Mouse (Mus musculus) embryonic facial prominence, embryonic 15.5 days (tissue): ENCODE results near the gene Hils1. TPM values are rescaled to one million over a fixed set of nuclear protein-coding genes. Genes with fewer than 3 reads are reported as not detected.

Experiments used
- ATAC-seq: fragments of 200-750 bp; cut with Nextera tagmentation; 2 replicates; pipeline ENCODE4 v1.8.0; 2017; ENCODE audit warnings: low read depth, moderate TSS enrichment; ENCODE audit not compliant: insufficient number of reproducible peaks, low FRiP score, low TSS enrichment
- H3K27ac ChIP-seq: fragments of 300-500 bp; sonication (generic); replicated peaks from 2 replicates; pipeline ENCODE4 v1.5.1; 2015; ENCODE audit warnings: mild to moderate bottlenecking, inconsistent platforms
- H3K27me3 ChIP-seq: fragments of 300-500 bp; sonication (generic); 2 replicates; pipeline ENCODE4 v1.6.1; 2015; ENCODE audit warnings: inconsistent platforms
- H3K36me3 ChIP-seq: fragments of 300-500 bp; sonication (generic); 2 replicates; pipeline ENCODE4 v1.6.1; 2015; ENCODE audit warnings: mild to moderate bottlenecking, inconsistent platforms
- H3K4me1 ChIP-seq: fragments of 300-500 bp; sonication (generic); 2 replicates; pipeline ENCODE4 v1.6.1; 2015; ENCODE audit warnings: inconsistent platforms
- H3K4me2 ChIP-seq: fragments of 300-500 bp; sonication (generic); replicated peaks from 2 replicates; pipeline ENCODE4 v1.6.1; 2015; ENCODE audit warnings: mild to moderate bottlenecking, inconsistent platforms
- H3K4me3 ChIP-seq: fragments of 300-500 bp; sonication (generic); replicated peaks from 2 replicates; pipeline ENCODE4 v1.5.1; 2015; ENCODE audit warnings: mild to moderate bottlenecking, inconsistent platforms
- H3K9ac ChIP-seq: fragments of 300-500 bp; sonication (generic); 2 replicates; pipeline ENCODE4 v1.6.1; 2015; ENCODE audit warnings: inconsistent platforms
- H3K9me3 ChIP-seq: fragments of 300-500 bp; sonication (generic); replicated peaks from 2 replicates; pipeline ENCODE4 v1.6.1; 2016; ENCODE audit warnings: inconsistent platforms
- WGBS: fragments of 180-500 bp; shearing (Covaris S2); methylation state at CpG from one replicate; pipeline ENCODE4 v1.1.7; 2015; 5-methylcytosine and 5-hydroxymethylcytosine counted together
- polyA plus RNA-seq: library from polyadenylated mRNA; unstranded; fragments of >200 nt; fragmentation: Nextera tagmentation; extraction: Ambion mirVana; gene quantifications from 2 replicates; pipeline ENCODE4 v1.2.1, GENCODE M21; 2015

The Hils1 gene
- polyA plus RNA-seq, result 0.25 TPM in 1 of 2 replicates, not detected in the other

- H3K27me3 ChIP-seq, result no peaks in the 10 kb centered on the region
- H3K4me2 ChIP-seq, result no peak within 1 kb of the TSS
- no peak within 1 kb of the TSS for H3K4me3 ChIP-seq
- no peak within 1 kb of the TSS for H3K27ac ChIP-seq
- no peaks in the 10 kb centered on the region for H3K9me3 ChIP-seq
- H3K4me1 ChIP-seq, result peaks cover 13% of the 10 kb centered on the region
- H3K9ac ChIP-seq, result no peak within 1 kb of the TSS
- no peaks in the 10 kb centered on the region for H3K36me3 ChIP-seq
- ATAC-seq, result no peak
- 32% methylated on average over 4 of the region's 4 CpGs for WGBS
Observed at GRCm38 (mm10) chr11:94967419-94967818, at the start of gene Hils1. TSS of gene Hils1 (plus strand) at chr11:94967593.

GRCm38 (mm10) chr11:94917717-94918116 is 49.7 kb upstream of the Hils1 start:
- no peaks in the 10 kb centered on the region for H3K36me3 ChIP-seq
- no peaks in the 10 kb centered on the region for H3K27me3 ChIP-seq
- no peak for ATAC-seq
- H3K4me1 ChIP-seq, result peaks cover 37% of the 10 kb centered on the region
- WGBS, result 61% methylated on average over 6 of the region's 6 CpGs
- H3K9ac ChIP-seq, result no peak overlapping the region
- no peak overlapping the region for H3K4me3 ChIP-seq
- H3K9me3 ChIP-seq, result no peaks in the 10 kb centered on the region
- no peak overlapping the region for H3K4me2 ChIP-seq
- peak overlapping the region; percentile 71 for H3K27ac ChIP-seq

GRCm38 (mm10) chr11:94920996-94921401 is 46.4 kb upstream of the Hils1 start:
- 35% methylated on average over 6 of the region's 6 CpGs for WGBS
- H3K4me3 ChIP-seq, result no peak overlapping the region
- H3K9ac ChIP-seq, result no peak overlapping the region
- H3K36me3 ChIP-seq, result no peaks in the 10 kb centered on the region
- H3K9me3 ChIP-seq, result no peaks in the 10 kb centered on the region
- no peak overlapping the region for H3K4me2 ChIP-seq
- H3K27ac ChIP-seq, result 0 out of 2 replicates have a peak overlapping the region, but pooled peaks have one; percentile 55
- no peak for ATAC-seq
- no peaks in the 10 kb centered on the region for H3K27me3 ChIP-seq
- peaks cover 14% of the 10 kb centered on the region for H3K4me1 ChIP-seq

- Histone ChIP-seq H3K4me3 (no peak overlapping the region), H3K9me3 (no peaks in the 10 kb centered on the region), H3K4me1 (peaks cover 41% of the 10 kb centered on the region), H3K36me3 (no peaks in the 10 kb centered on the region), H3K27me3 (no peaks in the 10 kb centered on the region), H3K27ac (no peak overlapping the region), H3K4me2 (no peak overlapping the region), H3K9ac (no peak overlapping the region)
- no peak for ATAC-seq
- 89% methylated on average over 4 of the region's 4 CpGs for WGBS
Observed at GRCm38 (mm10) chr11:94924977-94925376, 42.4 kb upstream of the Hils1 start.

GRCm38 (mm10) chr11:94926431-94926830 is 41.0 kb upstream of the Hils1 start:
- WGBS, result 50% methylated on average over 11 of the region's 11 CpGs

GRCm38 (mm10) chr11:94927771-94928291 is 39.6 kb upstream of the Hils1 start:
- Histone ChIP-seq H3K9ac (no peak overlapping the region), H3K9me3 (no peaks in the 10 kb centered on the region), H3K4me1 (peaks cover 61% of the 10 kb centered on the region), H3K4me3 (no peak overlapping the region), H3K36me3 (no peaks in the 10 kb centered on the region), H3K4me2 (no peak overlapping the region), H3K27ac (peak overlapping the region; percentile 95), H3K27me3 (no peaks in the 10 kb centered on the region)
- no peak for ATAC-seq
- WGBS, result 5% methylated on average over 5 of the region's 5 CpGs

More at GRCm38 (mm10) chr11:94926431-94926830, 41.0 kb upstream of the Hils1 start:
- Histone ChIP-seq H3K27me3 (no peaks in the 10 kb centered on the region), H3K9ac (no peak overlapping the region), H3K4me2 (no peak overlapping the region), H3K4me3 (no peak overlapping the region), H3K4me1 (peaks cover 49% of the 10 kb centered on the region), H3K36me3 (no peaks in the 10 kb centered on the region), H3K9me3 (no peaks in the 10 kb centered on the region), H3K27ac (peak overlapping the region; percentile 48)
- no peak for ATAC-seq

- 0 out of 2 replicates have a peak overlapping the region, but pooled peaks have one; percentile 1 for H3K4me3 ChIP-seq
- peak; percentile 91 for ATAC-seq
- peak overlapping the region; percentile 37 for H3K4me2 ChIP-seq
- no peaks in the 10 kb centered on the region for H3K9me3 ChIP-seq
- WGBS, result 2% methylated on average over 13 of the region's 13 CpGs
- H3K9ac ChIP-seq, result no peak overlapping the region
- H3K36me3 ChIP-seq, result no peaks in the 10 kb centered on the region
- no peaks in the 10 kb centered on the region for H3K27me3 ChIP-seq
- H3K4me1 ChIP-seq, result peaks cover 71% of the 10 kb centered on the region
- H3K27ac ChIP-seq, result peak overlapping the region; percentile 95
Observed at GRCm38 (mm10) chr11:94928820-94929219, 38.6 kb upstream of the Hils1 start.

GRCm38 (mm10) chr11:94929599-94929998 is 37.8 kb upstream of the Hils1 start:
- Histone ChIP-seq H3K36me3 (no peaks in the 10 kb centered on the region), H3K9ac (no peak overlapping the region), H3K27ac (peak overlapping the region; percentile 95), H3K27me3 (no peaks in the 10 kb centered on the region), H3K9me3 (no peaks in the 10 kb centered on the region), H3K4me1 (peaks cover 79% of the 10 kb centered on the region), H3K4me3 (no peak overlapping the region), H3K4me2 (0 out of 2 replicates have a peak overlapping the region, but pooled peaks have one; percentile 37)
- ATAC-seq, result no peak
- 27% methylated on average over 9 of the region's 9 CpGs for WGBS

- H3K4me2 ChIP-seq, result no peak overlapping the region
- 45% methylated on average over 4 of the region's 4 CpGs for WGBS
- no peak overlapping the region for H3K4me3 ChIP-seq
Observed at GRCm38 (mm10) chr11:94930151-94930550, 37.2 kb upstream of the Hils1 start.

GRCm38 (mm10) chr11:94933584-94933983 is 33.8 kb upstream of the Hils1 start:
- 4% methylated on average over 8 of the region's 8 CpGs for WGBS
- H3K4me2 ChIP-seq, result peak overlapping the region; percentile 64
- H3K9me3 ChIP-seq, result no peaks in the 10 kb centered on the region
- no peak overlapping the region for H3K9ac ChIP-seq
- peak overlapping the region; percentile 98 for H3K27ac ChIP-seq
- peaks cover 6% of the 10 kb centered on the region; the same call in 1 of the 2 replicates for H3K27me3 ChIP-seq
- ATAC-seq, result peak; percentile 63
- H3K36me3 ChIP-seq, result no peaks in the 10 kb centered on the region
- peak overlapping the region; percentile 4; the same call in 1 of the 2 replicates for H3K4me3 ChIP-seq
- peaks cover 73% of the 10 kb centered on the region for H3K4me1 ChIP-seq

More at GRCm38 (mm10) chr11:94930151-94930550, 37.2 kb upstream of the Hils1 start:
- H3K36me3 ChIP-seq, result no peaks in the 10 kb centered on the region
- ATAC-seq, result no peak
- no peak overlapping the region for H3K9ac ChIP-seq
- H3K27me3 ChIP-seq, result no peaks in the 10 kb centered on the region
- peak overlapping the region; percentile 95 for H3K27ac ChIP-seq
- no peaks in the 10 kb centered on the region for H3K9me3 ChIP-seq
- peaks cover 84% of the 10 kb centered on the region for H3K4me1 ChIP-seq

- Histone ChIP-seq H3K9me3 (no peaks in the 10 kb centered on the region), H3K4me1 (peaks cover 72% of the 10 kb centered on the region), H3K4me3 (peak overlapping the region; percentile 57), H3K9ac (no peak overlapping the region), H3K27me3 (peaks cover 6% of the 10 kb centered on the region; the same call in 1 of the 2 replicates), H3K27ac (peak overlapping the region; percentile 98), H3K36me3 (peaks cover 2% of the 10 kb centered on the region), H3K4me2 (peak overlapping the region; percentile 64)
- WGBS, result 13% methylated on average over 11 of the region's 11 CpGs
- ATAC-seq, result no peak
Observed at GRCm38 (mm10) chr11:94934526-94934925, 32.9 kb upstream of the Hils1 start.

GRCm38 (mm10) chr11:94936045-94936444 is 31.3 kb upstream of the Hils1 start, which contains the start of gene Col1a1:
TSS of gene Col1a1 (plus strand) at chr11:94936224.
- Histone ChIP-seq H3K27ac (peak within 1 kb of the TSS; percentile 98), H3K36me3 (peaks cover 17% of the 10 kb centered on the region), H3K4me3 (peak within 1 kb of the TSS; percentile 57), H3K9me3 (no peaks in the 10 kb centered on the region), H3K4me2 (peak within 1 kb of the TSS; percentile 64), H3K27me3 (peaks cover 6% of the 10 kb centered on the region; the same call in 1 of the 2 replicates), H3K9ac (peak within 1 kb of the TSS; percentile 56), H3K4me1 (peaks cover 73% of the 10 kb centered on the region)
- ATAC-seq, result peak; percentile 70
- 10% methylated on average over 19 of the region's 19 CpGs for WGBS
